Mouse (Mus musculus) c-Kit-positive CD71-negative TER-119-negative erythroid progenitor cells, embryonic 14.5 days (primary cell): Measurements from ENCODE around the gene Olfr288.

Experiments used
- DNase-seq: peaks from one replicate; pipeline ENCODE4 v3.0.0-alpha.2; 2013; ENCODE audit warnings: low read depth

Gene Olfr288

GRCm38 (mm10) chr15:98195442-98195841 is at the start of gene Olfr288:
Gene Olfr288 (minus strand): TSS chr15:98195542.
- no peak for DNase-seq

DNA sequence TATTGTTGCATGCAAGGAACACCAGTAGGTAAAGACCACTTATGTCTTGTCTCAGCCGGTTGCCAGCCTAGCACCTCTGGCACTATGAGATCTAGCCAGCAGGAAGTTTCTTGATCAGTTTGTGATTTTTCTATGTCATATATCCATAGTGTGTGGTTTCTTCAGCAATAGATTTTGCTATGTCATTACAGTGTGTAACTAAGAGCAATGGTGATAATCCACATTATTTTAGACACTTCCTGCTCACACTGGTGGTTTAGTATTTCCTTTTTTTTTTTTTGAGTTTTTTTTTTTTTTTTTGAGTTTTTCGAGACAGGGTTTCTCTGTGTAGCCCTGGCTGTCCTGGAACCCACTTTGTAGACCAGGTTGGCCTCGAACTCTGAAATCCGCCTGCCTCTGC is 40.1 kb upstream of the Olfr288 start:
- DNase-seq: no peak

- DNase-seq: no peak
Measured at GRCm38 (mm10) chr15:98234350-98234749, 39.0 kb upstream of the Olfr288 start, which contains the start of gene Olfr286. Gene Olfr286 (minus strand): TSS chr15:98234450.

GRCm38 (mm10) chr15:98226096-98226495 is 30.8 kb upstream of the Olfr288 start:
- DNase-seq: no peak

GRCm38 (mm10) chr15:98225610-98226009 is 30.3 kb upstream of the Olfr288 start:
- DNase-seq: no peak

GRCm38 (mm10) chr15:98222377-98222776 is 27.0 kb upstream of the Olfr288 start:
- DNase-seq: no peak

GRCm38 (mm10) chr15:98220877-98221276 is 25.5 kb upstream of the Olfr288 start, which contains the start of the genes Gm44579 and Olfr287:
Gene Gm44579 (minus strand): TSS chr15:98220977.
Gene Olfr287 (minus strand): TSS chr15:98221056.
- DNase-seq: no peak

- DNase-seq: no peak
Measured at GRCm38 (mm10) chr15:98214130-98214529, 18.8 kb upstream of the Olfr288 start.

- no peak for DNase-seq
Measured at GRCm38 (mm10) chr15:98213336-98213870, 18.1 kb upstream of the Olfr288 start.

GRCm38 (mm10) chr15:98209676-98210075 is 14.3 kb upstream of the Olfr288 start:
- no peak for DNase-seq

GRCm38 (mm10) chr15:98184456-98184855 is 10.9 kb downstream of the Olfr288 start:
- DNase-seq: no peak

GRCm38 (mm10) chr15:98181856-98182570 is 13.3 kb downstream of the Olfr288 start:
- no peak for DNase-seq

DNA sequence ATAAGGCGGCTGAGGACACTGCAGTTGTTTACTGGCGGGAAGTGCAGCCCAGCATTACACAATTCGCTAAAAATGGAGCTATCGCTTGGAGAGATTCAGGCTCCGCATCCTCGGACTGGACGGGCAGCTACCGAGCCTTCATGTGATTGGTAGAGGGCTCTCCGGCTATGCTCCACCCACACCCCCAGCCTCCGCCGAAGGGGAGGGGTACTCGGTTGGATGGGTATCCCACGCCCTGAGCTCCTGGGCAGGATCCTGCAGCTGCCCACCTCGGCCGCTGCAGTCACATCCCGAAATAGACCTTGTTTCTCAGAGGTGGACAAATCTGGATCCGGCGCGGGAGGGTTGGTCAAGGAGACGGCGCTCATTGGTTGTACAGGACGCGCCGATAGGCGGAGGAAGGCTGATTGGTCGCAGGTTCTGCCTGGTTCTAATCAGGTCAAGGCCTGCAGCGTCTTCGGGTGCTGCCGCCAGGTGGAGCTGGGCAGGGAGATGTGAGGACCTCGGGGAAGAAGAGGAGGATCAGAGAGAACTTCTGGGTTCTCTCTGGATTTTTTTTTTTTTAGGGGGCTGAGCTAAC is 14.1 kb downstream of the Olfr288 start:
- peak; percentile 78 for DNase-seq

DNA sequence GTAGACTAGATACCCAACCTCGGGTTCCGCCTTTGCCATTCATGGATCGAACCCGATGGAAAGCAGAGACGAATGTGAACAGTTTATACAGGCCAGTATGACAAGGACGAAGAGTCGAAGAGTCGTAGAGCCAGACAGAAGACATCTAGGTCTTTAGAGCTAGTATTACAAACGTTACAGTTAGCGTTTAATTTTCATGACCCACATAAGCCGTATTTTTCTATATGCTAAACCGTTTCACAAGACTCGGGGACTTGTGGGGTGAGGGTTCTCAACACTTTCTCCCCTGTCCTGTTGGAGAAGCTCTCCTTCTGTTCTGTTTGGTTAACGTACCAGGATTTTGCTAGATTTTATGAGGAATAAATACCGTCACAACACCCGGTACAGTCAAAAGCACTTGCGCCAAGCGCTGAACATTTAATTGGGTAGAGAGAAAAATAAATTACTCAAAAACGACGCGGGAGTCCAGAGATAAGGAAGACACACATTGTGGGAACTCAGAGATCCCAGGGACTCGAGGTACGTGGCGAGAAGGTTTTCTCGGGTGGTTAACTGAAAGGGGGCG is 14.7 kb downstream of the Olfr288 start:
- no peak for DNase-seq

- no peak for DNase-seq
Measured at GRCm38 (mm10) chr15:98177320-98177719, 18.0 kb downstream of the Olfr288 start.

DNA sequence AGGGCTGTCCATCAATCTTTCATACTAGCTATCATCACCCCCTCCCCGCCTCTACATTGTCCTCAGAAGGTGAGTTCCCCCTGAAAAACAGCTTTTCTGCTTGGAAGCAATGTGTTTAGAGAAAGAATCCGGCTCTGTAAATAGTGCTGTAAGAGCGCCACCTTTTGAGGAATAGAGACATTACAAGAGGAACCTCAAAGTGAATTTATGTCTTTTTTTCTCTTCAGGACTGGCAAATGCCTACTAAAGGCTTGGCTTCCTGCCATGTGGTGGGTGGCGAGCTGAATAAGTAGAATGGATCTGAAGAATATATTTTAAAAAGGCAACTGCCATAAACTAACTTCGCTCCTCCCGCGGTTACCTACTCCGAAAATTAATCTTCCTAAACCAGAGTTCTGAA is 21.5 kb downstream of the Olfr288 start:
- DNase-seq: peak; percentile 44

DNA sequence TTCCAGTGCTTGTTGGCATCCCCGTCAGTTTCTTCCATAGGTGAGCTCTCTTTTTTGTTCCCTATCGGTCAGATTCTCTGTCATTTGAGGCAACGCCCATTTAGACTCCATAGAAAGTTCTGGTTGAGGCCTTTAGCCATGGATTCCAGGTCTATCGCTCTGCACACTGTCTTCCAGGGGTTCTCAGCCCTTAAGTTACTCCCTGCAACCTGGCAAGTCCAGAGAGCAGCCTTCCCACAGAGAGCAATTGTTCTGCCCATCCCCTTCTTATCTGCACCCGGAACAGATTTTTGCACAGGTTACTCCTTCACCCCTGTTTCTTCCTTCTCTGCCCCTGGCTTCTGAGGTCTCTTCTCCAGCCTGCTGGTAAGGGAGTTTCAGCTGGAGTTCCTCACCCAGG is 23.2 kb downstream of the Olfr288 start:
- no peak for DNase-seq

DNA sequence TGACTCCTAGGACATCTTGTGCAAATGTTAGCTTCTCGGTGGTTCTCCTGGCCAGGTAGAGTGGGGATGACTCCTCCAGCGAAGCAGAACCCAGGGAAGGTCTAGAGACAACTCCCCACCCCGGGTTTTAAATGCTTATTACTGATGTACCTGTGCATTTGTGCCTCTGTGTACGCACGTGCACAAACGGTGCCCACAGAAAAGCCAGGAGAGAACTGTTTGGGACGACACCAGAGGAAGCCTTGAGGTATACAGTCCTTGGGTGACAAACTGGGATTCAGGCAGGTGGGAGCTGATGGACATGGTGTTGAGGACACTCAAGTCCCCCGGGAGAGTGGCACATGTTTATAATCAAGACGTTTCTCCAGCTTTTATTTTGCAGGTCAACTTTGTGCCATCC is 24.4 kb downstream of the Olfr288 start:
- no peak for DNase-seq

DNA sequence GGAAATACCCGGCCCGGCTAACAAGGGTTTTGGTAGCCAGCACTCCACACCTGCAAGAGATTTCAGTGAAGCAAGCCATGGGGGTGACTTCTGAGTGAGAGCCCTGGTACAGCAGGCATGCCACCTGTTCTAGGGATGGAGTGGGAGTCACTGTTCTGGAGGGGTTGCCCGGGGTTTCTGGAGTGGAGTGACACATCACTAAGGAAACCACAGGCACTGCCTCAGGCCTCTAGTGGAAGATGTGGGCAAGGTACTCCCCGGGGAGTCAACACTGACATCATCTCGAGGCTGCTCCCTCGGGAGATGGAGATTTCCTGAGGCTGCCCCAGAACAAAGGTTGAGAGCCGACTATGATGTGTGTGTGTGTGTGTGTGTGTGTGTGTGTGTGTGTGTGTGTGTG is 25.0 kb downstream of the Olfr288 start:
- DNase-seq: no peak

DNA sequence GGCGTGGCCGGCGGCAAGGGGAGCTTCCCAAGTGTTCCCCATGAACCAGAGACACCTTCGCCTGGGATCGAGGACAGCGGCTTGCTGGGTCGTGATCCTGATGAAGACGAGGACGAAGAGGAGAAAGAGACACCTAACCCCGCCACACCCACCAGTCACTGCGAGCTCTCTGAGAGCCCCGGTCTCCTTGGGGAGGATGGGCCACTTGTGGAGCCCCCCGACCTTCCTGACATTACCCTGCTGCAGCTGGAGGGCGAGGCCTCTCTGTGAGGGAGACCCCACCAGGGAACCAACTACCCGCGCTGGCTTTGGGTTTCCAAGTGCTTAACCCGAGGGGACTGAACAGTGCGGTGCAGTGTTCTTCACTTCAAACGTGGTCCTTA is 26.7 kb downstream of the Olfr288 start:
- DNase-seq: no peak

GRCm38 (mm10) chr15:98167645-98168621 is 27.4 kb downstream of the Olfr288 start:
- DNase-seq: peak; percentile 56
